Mouse (Mus musculus): ENCODE results near the gene Dnajb4.
"Not testable (repeated sequence)": the region's sequence is repeated elsewhere in the genome, so short reads cannot be mapped to it uniquely, and the experiment has no call there.

Dnajb4 gene

GRCm38 (mm10) chr3:152147085-152147831 is 62.8 kb downstream of the Dnajb4 start:
- no peak for DNase-seq (ENCODE audit: low spot score in 2 of 2)

- DNase-seq (ENCODE audit: low spot score in 2 of 2): no peak
Observed at GRCm38 (mm10) chr3:152145186-152145585, 64.9 kb downstream of the Dnajb4 start.

DNA sequence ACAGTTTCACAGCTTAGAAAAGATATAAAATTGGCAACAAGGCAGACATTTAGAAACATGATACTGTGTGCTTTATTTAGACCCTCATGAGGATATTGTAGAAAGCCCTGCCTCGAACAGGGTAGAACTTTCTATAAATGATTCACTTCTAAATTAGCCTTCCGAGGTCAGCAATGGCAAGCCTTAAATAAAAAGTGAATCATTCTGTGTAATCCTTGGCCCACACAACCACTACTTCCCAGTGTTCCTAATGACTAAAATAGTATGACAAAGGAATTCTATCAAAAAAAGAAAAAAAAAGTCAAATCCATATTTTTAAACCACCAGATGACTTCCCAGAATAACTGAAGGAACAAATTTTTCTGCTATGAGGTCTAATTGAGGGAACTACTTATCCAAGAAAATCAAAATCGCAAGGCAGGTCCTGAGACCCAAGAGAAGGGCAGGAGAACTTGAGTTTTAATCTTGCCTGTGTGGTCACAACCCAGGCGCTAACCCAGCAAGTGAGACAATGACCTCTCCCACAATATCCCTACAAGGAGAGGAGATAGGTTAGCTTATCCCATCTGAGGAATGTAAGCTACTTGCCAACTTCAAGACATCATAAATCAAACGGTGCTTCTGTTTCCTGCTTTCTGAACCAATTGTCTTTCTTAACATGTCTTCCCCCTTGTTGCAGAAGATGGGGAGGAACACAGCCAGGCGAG is 67.0 kb downstream of the Dnajb4 start:
- no peak for DNase-seq (ENCODE audit: low spot score in 2 of 2)

GRCm38 (mm10) chr3:152142146-152142545 is 68.0 kb downstream of the Dnajb4 start:
- no peak for DNase-seq (ENCODE audit: low spot score in 2 of 2)

DNA sequence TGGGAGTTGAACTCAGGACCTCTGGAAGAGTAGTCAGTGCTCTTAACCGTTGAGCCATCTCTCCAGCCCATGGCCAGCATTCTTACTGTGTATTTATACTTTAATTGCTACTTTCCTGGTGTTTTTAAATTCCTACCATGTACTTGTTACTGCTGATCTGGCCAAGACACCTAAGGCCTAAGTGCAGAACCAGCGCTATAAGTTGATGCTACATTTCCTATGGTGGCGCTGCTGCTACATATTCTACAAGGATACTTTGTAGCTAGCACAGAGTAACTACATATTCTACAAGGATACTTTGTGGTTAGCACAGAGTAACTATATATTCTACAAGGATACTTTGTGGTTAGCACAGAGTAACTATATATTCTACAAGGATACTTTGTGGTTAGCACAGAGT is 70.8 kb downstream of the Dnajb4 start:
- DNase-seq (ENCODE audit: low spot score in 2 of 2): not testable (repeated sequence)

DNA sequence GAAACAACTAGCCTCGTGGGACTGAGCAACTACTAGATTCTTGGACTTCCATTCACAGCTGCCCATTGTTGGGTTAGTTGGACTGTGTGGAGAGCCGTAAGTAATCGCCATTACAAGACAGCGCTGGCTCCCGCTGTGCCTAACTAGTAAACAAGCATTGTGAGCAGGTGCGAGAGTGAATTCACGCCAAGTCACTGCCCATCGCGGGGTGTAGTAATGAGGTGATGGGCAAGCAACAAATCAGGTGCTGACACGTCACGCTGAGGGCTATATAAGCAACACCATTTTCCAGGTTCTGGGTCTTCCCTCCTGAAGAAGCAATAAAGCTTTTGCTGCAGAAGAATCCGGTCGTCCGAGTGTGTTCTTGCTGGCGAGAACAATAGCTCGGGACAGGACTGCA is 74.0 kb downstream of the Dnajb4 start:
- not testable (repeated sequence) for DNase-seq (ENCODE audit: low spot score in 2 of 2)

GRCm38 (mm10) chr3:152133621-152134020 is 76.5 kb downstream of the Dnajb4 start:
- DNase-seq (ENCODE audit: low spot score in 2 of 2): no peak

DNA sequence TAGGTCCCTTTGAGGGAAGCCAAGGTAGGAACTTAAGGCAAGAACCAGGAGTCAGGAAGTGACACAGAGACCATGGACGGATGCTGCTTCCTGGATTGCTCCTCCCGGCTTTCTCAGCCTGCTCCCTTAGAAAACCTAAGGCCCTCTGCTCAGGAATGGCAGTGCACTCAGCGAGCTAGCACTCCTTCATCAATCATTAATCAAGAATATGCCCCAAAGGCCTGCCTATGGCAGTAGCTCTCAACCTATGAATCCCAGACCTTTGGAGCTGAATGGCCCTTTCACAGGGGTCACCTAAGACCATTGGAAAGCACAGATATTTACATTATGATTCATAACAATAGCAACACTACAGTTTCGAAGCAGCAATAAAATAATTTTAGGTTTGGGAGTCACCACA is 79.1 kb downstream of the Dnajb4 start:
- DNase-seq (ENCODE audit: low spot score in 2 of 2): no peak

DNA sequence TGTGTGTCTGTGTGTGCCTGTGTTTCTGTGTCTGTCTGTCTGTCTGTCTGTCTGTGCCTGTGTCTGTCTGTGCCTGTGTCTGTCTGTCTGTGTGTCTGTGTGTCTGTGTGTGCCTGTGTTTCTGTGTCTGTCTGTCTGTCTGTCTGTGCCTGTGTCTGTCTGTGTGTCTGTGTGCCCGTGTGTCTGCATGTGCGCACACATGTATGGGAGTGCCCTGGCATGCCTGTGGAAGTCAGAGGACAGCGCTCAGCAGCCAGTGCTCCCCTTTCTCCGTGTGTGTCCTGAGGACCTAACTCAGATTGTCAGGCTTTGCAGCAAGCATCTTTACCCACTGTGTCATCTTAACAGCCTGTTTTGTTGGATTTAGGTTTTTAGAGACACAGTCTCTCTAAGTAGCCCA is 80.7 kb downstream of the Dnajb4 start:
- not testable (repeated sequence) for DNase-seq (ENCODE audit: low spot score in 2 of 2)

DNA sequence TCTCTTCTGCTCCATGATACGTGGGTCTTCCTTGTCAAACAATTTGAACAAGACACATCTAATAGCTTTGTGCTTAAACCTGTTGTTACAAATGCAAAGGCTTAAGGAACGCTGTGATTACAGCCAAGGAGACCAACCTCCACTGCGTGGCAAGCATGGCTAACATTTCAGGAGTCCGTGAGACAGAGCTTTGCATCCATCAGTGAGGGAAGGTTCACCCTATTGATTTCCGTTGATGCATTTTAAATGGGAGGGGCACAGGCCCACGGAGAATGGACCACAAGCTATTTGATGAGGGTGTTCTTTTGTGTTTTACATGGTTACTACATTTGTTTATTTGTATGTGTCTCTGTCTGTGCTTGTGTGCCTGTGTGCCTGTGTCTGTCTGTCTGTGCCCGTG is 81.5 kb downstream of the Dnajb4 start:
- DNase-seq (ENCODE audit: low spot score in 2 of 2): no peak
